Mouse (Mus musculus): ENCODE results near the gene Ripply2. TPM values are rescaled to one million over a fixed set of nuclear protein-coding genes. Genes with fewer than 3 reads are reported as not detected.
"Not testable (repeated sequence)": the region's sequence is repeated elsewhere in the genome, so short reads cannot be mapped to it uniquely, and the experiment has no call there.

Ripply2 gene
- polyA plus RNA-seq (2012; rRNA removed): not detected in 2 replicates

DNA sequence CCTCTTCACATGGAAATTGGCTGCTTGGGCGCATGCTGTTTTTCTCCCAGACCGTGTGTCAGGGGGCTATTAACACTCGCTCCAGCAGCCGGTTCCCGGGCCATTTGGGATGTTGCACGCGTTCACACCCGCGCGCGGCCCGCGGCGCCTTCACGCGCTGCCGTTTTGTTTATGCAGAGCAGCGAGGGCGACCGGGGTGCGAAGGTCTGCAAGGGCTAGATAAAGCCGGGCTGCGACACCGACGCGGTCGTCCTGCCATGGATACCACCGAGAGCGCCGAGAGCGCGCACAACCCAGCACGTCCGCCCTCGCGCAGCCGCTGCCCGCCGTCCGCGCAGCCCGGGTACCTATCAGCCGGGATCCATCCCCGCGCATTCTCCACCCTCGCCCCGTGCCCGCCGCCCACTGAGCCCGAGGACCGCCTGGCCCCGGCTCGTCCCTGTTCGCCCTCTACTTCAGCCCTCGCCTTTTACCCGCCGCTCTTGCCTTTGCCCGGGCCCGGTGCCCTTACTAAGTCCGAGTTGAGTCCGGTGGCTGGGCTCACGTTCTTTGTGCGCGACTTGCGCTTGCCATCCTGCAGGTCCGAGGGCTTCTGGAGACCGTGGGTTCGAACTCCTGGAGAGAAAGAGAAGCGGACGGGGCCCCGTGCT, at the start of gene Ripply2:
Gene Ripply2, plus strand, starts transcription at position 250 of the 650 bp plus-strand sequence.
- Histone ChIP-seq H3K36me3 (ENCODE audit: control insufficient read depth, insufficient read depth, low read length) (no peaks in the 10 kb centered on the region), H3K4me1 (ENCODE audit: control insufficient read depth, insufficient read depth, insufficient read length) (no peaks in the 10 kb centered on the region), H3K4me3 (ENCODE audit: extremely low read depth, insufficient read depth, insufficient read length) (no peak within 1 kb of the TSS), H3K27me3 (ENCODE audit: control insufficient read depth, insufficient read depth, low read length) (peaks cover 8% of the 10 kb centered on the region; the same call in 1 of the 2 replicates), H3K27ac (ENCODE audit: insufficient read depth, low read length) (no peak within 1 kb of the TSS)
- TF ChIP-seq CTCF (IDR thresholded peaks at IDR 0.05; ENCODE audit: extremely low read depth, insufficient read depth, insufficient read length, insufficient replicate concordance) (no peak), POLR2A (IDR thresholded peaks at IDR 0.05; ENCODE audit: low read depth, low read length) (no peak)
- 3% methylated on average over 71 of the region's 71 CpGs for WGBS
- no peak for DNase-seq (ENCODE audit: low read depth in 1 of 2, low spot score in 2 of 2)

DNA sequence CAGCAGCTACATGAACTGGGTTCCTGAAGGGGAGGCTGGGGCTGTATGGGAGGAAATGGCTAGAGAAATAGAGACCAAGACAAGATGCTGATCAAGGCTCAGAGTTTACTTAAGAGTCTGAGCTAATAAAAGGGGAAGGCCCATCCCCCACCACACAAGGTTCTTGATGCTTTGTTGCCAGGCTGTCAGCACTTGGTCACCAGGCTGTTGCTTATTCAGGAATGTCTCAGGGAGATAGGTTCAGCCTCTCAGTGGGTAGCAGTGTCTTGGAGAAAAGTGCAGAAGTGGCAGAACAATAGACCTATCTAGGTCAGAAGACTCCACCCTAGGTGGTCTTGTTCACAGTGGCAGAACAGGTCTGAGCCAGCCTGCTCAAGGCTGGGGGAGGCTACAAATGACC, 42.9 kb upstream of the Ripply2 start:
- H3K4me1 ChIP-seq (ENCODE audit: control insufficient read depth, insufficient read depth, insufficient read length); H3K27ac ChIP-seq (ENCODE audit: insufficient read depth, low read length); H3K27me3 ChIP-seq (ENCODE audit: control insufficient read depth, insufficient read depth, low read length); H3K36me3 ChIP-seq (ENCODE audit: control insufficient read depth, insufficient read depth, low read length); DNase-seq (ENCODE audit: low read depth in 1 of 2, low spot score in 2 of 2); H3K4me3 ChIP-seq (ENCODE audit: extremely low read depth, insufficient read depth, insufficient read length): not testable (repeated sequence)

DNA sequence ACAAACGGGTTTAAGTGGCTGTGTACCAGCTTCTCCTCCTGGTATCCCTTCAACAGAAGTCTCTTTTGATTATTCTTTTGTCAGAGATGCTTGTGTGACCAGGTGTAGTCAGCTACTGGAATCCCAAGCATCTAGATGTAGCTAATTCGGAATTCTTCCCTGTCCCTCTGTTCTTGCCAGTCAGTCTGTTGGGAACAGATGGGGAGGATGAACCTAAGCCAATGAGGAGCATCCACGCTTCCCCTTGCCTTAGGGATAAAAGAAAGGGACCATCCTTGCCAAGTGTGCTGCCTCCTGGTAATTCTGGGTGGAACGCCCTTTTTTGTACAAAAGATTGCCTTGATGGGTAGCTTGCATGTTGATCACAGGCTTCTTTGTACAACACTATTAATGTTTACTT, 41.8 kb upstream of the Ripply2 start:
- 66% methylated on average over 4 of the region's 4 CpGs for WGBS

DNA sequence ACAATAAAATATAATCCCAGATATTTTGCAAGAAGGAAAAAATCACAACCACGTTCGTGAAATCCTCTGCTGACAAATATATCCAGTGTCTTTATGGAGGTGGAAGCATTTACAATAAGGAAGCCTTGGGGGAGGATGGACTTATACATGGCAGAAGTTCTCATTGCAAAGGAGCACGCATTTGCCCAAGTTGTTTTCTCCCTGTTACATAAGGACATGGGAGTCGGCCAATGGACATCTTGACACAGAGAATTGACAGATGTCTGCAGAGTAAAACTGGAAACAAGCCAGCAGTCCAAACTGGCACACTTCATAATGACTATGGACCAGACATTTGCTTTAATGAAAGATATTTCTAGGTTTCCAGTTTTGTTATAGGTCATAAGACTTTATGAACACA, 38.4 kb upstream of the Ripply2 start:
- H3K27ac ChIP-seq (ENCODE audit: insufficient read depth, low read length): no peak overlapping the region
- no peak overlapping the region for H3K4me3 ChIP-seq (ENCODE audit: extremely low read depth, insufficient read depth, insufficient read length)
- no peak for DNase-seq (ENCODE audit: low read depth in 1 of 2, low spot score in 2 of 2)
- H3K36me3 ChIP-seq (ENCODE audit: control insufficient read depth, insufficient read depth, low read length): no peaks in the 10 kb centered on the region
- WGBS: 86% methylated on average over 4 of the region's 4 CpGs
- no peaks in the 10 kb centered on the region for H3K4me1 ChIP-seq (ENCODE audit: control insufficient read depth, insufficient read depth, insufficient read length)
- H3K27me3 ChIP-seq (ENCODE audit: control insufficient read depth, insufficient read depth, low read length): no peaks in the 10 kb centered on the region
- TF ChIP-seq CTCF (IDR thresholded peaks at IDR 0.05; ENCODE audit: extremely low read depth, insufficient read depth, insufficient read length, insufficient replicate concordance) (no peak), POLR2A (IDR thresholded peaks at IDR 0.05; ENCODE audit: low read depth, low read length) (no peak)

More for the DNA sequence above, 41.8 kb upstream of the Ripply2 start:
- H3K27ac ChIP-seq (ENCODE audit: insufficient read depth, low read length): no peak overlapping the region
- TF ChIP-seq POLR2A (IDR thresholded peaks at IDR 0.05; ENCODE audit: low read depth, low read length) (no peak), CTCF (IDR thresholded peaks at IDR 0.05; ENCODE audit: extremely low read depth, insufficient read depth, insufficient read length, insufficient replicate concordance) (no peak)
- DNase-seq (ENCODE audit: low read depth in 1 of 2, low spot score in 2 of 2): no peak
- no peaks in the 10 kb centered on the region for H3K27me3 ChIP-seq (ENCODE audit: control insufficient read depth, insufficient read depth, low read length)
- no peaks in the 10 kb centered on the region for H3K4me1 ChIP-seq (ENCODE audit: control insufficient read depth, insufficient read depth, insufficient read length)
- H3K4me3 ChIP-seq (ENCODE audit: extremely low read depth, insufficient read depth, insufficient read length): no peak overlapping the region
- H3K36me3 ChIP-seq (ENCODE audit: control insufficient read depth, insufficient read depth, low read length): no peaks in the 10 kb centered on the region

DNA sequence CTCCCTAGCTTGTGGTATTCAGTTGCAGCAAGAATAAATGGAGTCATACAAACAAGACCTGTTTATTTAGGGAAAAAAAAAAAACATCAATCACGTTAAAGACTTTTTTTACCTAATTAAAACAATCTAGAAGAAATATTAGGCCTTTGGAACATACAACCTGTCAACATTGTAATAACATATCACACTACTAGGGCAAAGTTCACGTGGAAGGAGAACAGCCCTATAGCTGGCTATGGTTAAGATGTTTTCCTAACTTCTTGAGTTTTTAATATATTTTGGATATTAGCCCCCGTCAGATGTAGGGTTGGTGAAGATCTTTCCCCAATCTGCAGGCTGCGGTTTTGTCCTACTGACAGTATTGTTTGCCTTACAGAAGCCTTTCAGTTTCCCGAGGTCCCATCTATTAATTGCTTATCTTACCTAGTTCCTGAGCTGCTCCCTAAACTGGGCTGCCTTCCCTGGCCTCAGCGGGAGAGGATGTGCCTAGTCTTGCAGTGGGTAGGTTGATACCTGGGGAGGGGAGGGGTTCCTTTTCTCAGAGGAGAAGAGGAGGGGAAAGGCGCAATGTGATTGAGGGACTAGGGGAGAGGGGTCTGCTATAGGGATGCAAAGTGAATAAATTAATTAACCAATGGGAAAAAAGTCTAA, 37.0 kb upstream of the Ripply2 start:
- no peak for TF ChIP-seq CTCF (IDR thresholded peaks at IDR 0.05; ENCODE audit: extremely low read depth, insufficient read depth, insufficient read length, insufficient replicate concordance)
- TF ChIP-seq POLR2A (IDR thresholded peaks at IDR 0.05; ENCODE audit: low read depth, low read length): no peak
- no peak overlapping the region for H3K4me3 ChIP-seq (ENCODE audit: extremely low read depth, insufficient read depth, insufficient read length)
- no peaks in the 10 kb centered on the region for H3K36me3 ChIP-seq (ENCODE audit: control insufficient read depth, insufficient read depth, low read length)
- WGBS: 68% methylated on average over 7 of the region's 7 CpGs
- no peak overlapping the region for H3K27ac ChIP-seq (ENCODE audit: insufficient read depth, low read length)
- no peaks in the 10 kb centered on the region for H3K27me3 ChIP-seq (ENCODE audit: control insufficient read depth, insufficient read depth, low read length)
- no peaks in the 10 kb centered on the region for H3K4me1 ChIP-seq (ENCODE audit: control insufficient read depth, insufficient read depth, insufficient read length)
- no peak for DNase-seq (ENCODE audit: low read depth in 1 of 2, low spot score in 2 of 2)

DNA sequence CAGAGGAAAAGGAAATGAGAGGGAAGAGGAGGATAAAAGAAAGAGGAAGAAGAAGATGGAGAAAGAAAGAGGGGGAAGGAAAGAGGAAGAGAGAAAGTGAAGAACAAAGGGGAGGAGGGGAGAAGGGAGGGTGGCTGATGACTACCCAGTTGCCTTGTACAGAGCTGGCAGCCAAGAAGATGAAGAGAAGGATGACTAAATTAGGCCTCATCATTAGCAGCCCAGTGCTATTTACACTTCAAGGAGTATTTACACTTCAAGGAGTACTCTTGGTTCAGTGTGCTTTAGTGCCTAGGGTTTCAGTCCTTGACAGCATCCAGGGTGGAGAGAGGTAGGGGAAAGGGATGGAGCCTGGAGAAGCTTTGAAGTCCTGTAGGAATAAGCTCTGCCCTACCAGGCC, 35.3 kb upstream of the Ripply2 start:
- Histone ChIP-seq H3K27ac (ENCODE audit: insufficient read depth, low read length) (no peak overlapping the region), H3K4me1 (ENCODE audit: control insufficient read depth, insufficient read depth, insufficient read length) (no peaks in the 10 kb centered on the region), H3K4me3 (ENCODE audit: extremely low read depth, insufficient read depth, insufficient read length) (no peak overlapping the region), H3K36me3 (ENCODE audit: control insufficient read depth, insufficient read depth, low read length) (no peaks in the 10 kb centered on the region), H3K27me3 (ENCODE audit: control insufficient read depth, insufficient read depth, low read length) (no peaks in the 10 kb centered on the region)
- TF ChIP-seq POLR2A (IDR thresholded peaks at IDR 0.05; ENCODE audit: low read depth, low read length) (no peak), CTCF (IDR thresholded peaks at IDR 0.05; ENCODE audit: extremely low read depth, insufficient read depth, insufficient read length, insufficient replicate concordance) (no peak)
- no peak for DNase-seq (ENCODE audit: low read depth in 1 of 2, low spot score in 2 of 2)

DNA sequence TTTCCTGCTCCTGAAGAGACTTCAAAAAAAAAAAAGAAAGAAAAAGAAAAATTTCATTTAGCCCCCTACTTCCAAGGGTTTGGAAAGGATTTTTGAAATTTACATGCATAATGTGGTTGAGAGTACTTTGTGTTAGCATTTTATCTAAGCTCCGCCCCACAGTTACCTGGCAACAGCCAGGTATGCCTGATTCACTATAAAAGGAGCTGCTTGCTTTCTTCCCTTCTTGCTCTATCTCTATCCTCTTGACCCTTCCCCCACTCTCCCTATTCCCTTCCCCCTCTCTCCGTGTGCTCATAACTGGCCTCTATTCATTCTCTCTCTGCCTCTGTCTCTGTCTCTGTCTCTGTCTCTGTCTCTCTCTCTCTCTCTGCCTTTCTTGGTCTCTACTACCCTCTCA, 34.4 kb upstream of the Ripply2 start:
- DNase-seq (ENCODE audit: low read depth in 1 of 2, low spot score in 2 of 2): no peak
- Histone ChIP-seq H3K27me3 (ENCODE audit: control insufficient read depth, insufficient read depth, low read length) (no peaks in the 10 kb centered on the region), H3K4me1 (ENCODE audit: control insufficient read depth, insufficient read depth, insufficient read length) (no peaks in the 10 kb centered on the region), H3K27ac (ENCODE audit: insufficient read depth, low read length) (no peak overlapping the region), H3K36me3 (ENCODE audit: control insufficient read depth, insufficient read depth, low read length) (no peaks in the 10 kb centered on the region), H3K4me3 (ENCODE audit: extremely low read depth, insufficient read depth, insufficient read length) (no peak overlapping the region)
- WGBS: 59% methylated on average over 2 of the region's 2 CpGs
- TF ChIP-seq POLR2A (IDR thresholded peaks at IDR 0.05; ENCODE audit: low read depth, low read length) (no peak), CTCF (IDR thresholded peaks at IDR 0.05; ENCODE audit: extremely low read depth, insufficient read depth, insufficient read length, insufficient replicate concordance) (no peak)
